ENCODE assay signal across 8 mouse cellular contexts in genomic region chr10:39959761-39960440, GRCm38 (mm10). TPM values are rescaled to one million over a fixed set of nuclear protein-coding genes. Genes with fewer than 3 reads are reported as not detected.
DNase-seq lines count a peak whose midpoint lies in the region; ATAC-seq and TF ChIP-seq lines count a peak whose summit lies in the region.

Mfsd4b3 (minus strand) TSS chr10:39960153.

- POLR2A ChIA-PET in Patski (lab: Charles Lee): interaction anchor here (1.7 kb wide), 1 partner anchor 65 kb away, joined by 4 read pairs; the partner anchor contains the start of gene Mfsd4b1

- peaks cover 12% of the 10 kb centered on the region for H3K4me1 ChIP-seq in hindbrain, embryonic 13.5 days (replicated peaks)

- peak within 1 kb of the TSS; percentile 94 for H3K4me2 ChIP-seq in hindbrain, embryonic 13.5 days

- in situ Hi-C loops in Patski (cut with MboI; ENCODE audit: low pct_unique_long_range_greater_than_20kb): loop anchor here (5.0 kb wide), 2 partner anchors 72 to 252 kb away; no protein-coding TSS in a partner anchor

- DNase-seq in Patski (ENCODE audit: low read depth, low spot score): no peak
- peak; percentile 93 to 94 for DNase-seq in cerebellum, postnatal 14 days
- DNase-seq in frontal cortex, postnatal 14 days (ENCODE audit: low spot score in 2 of 2): peak; percentile 89 to 90
- DNase-seq in layer of hippocampus, postnatal 25 days (ENCODE audit: extremely low spot score in 1 of 2, low spot score in 1 of 2): peak; percentile 70 to 87
- DNase-seq in lung, postnatal 25 days (ENCODE audit: low spot score): peak; percentile 98
- peak; percentile 95 for DNase-seq in retina, embryonic 14.5 days (ENCODE audit: low spot score)
- DNase-seq in thymus, postnatal 4 days: peak; percentile 95

- CTCF ChIA-PET in Patski (lab: Charles Lee): interaction anchor here (0.7 to 5.9 kb wide), 6 partner anchors 10 to 253 kb away, joined by 3 to 52 read pairs (median 6); no protein-coding TSS in a partner anchor

- peak; percentile 62 for TF ChIP-seq CTCF in Patski (IDR thresholded peaks at IDR 0.05)

- no peaks in the 10 kb centered on the region for H3K27me3 ChIP-seq in Patski
- peaks cover 4% of the 10 kb centered on the region; the same call in 1 of the 2 replicates for H3K27me3 ChIP-seq in hindbrain, embryonic 13.5 days

- H3K36me3 ChIP-seq in hindbrain, embryonic 13.5 days: no peaks in the 10 kb centered on the region

- WGBS in hindbrain, embryonic 13.5 days: 1% methylated on average over 38 of the region's 38 CpGs

- H3K9me3 ChIP-seq in hindbrain, embryonic 13.5 days: no peaks in the 10 kb centered on the region

- peak within 1 kb of the TSS; percentile 53 for H3K4me3 ChIP-seq in hindbrain, embryonic 13.5 days

- H3K9ac ChIP-seq in hindbrain, embryonic 13.5 days: peak within 1 kb of the TSS; percentile 69

- ATAC-seq in Patski: peak; percentile 77
- ATAC-seq in hindbrain, embryonic 13.5 days (ENCODE audit: low FRiP score): peak; percentile 99

- no peak within 1 kb of the TSS for H3K27ac ChIP-seq in hindbrain, embryonic 13.5 days

RNA-seq across cellular contexts. Expression of gene Mfsd4b3, which starts in this region (rescaled TPM):
- 0.74 TPM for polyA plus RNA-seq in Patski (2021)
- 0.10 and 0.16 TPM in 2 replicates for polyA plus RNA-seq in hindbrain, embryonic 13.5 days (2015; fragmentation: Nextera tagmentation; extraction: Ambion mirVana)
- total RNA-seq in layer of hippocampus, postnatal 25 days (2021): under 1 TPM in 1 of 2 experiments, not detected in 1; 0.22 TPM

Comparison
In these comparisons a context has a peak if more than half of its experiments do, and no peak if none do; other contexts are left out.
1. Peak in ATAC-seq in Patski; RNA of the gene not detected or under 1 TPM.
2. Peak in ATAC-seq, H3K4me3 ChIP-seq, H3K9ac ChIP-seq and H3K4me2 ChIP-seq in hindbrain, embryonic 13.5 days; RNA of the gene not detected or under 1 TPM.
3. Peak in DNase-seq in layer of hippocampus, postnatal 25 days; RNA of the gene not detected or under 1 TPM.